Mouse (Mus musculus) cerebellum, adult 9-10 months (tissue): ENCODE results near the gene Gpr153.

Experiments used
- DNase-seq: peaks from one replicate; pipeline ENCODE4 v3.0.0; 2022

The Gpr153 gene

GRCm38 (mm10) chr4:152321464-152321863, 47.4 kb downstream of the Gpr153 start:
- no peak for DNase-seq

DNA sequence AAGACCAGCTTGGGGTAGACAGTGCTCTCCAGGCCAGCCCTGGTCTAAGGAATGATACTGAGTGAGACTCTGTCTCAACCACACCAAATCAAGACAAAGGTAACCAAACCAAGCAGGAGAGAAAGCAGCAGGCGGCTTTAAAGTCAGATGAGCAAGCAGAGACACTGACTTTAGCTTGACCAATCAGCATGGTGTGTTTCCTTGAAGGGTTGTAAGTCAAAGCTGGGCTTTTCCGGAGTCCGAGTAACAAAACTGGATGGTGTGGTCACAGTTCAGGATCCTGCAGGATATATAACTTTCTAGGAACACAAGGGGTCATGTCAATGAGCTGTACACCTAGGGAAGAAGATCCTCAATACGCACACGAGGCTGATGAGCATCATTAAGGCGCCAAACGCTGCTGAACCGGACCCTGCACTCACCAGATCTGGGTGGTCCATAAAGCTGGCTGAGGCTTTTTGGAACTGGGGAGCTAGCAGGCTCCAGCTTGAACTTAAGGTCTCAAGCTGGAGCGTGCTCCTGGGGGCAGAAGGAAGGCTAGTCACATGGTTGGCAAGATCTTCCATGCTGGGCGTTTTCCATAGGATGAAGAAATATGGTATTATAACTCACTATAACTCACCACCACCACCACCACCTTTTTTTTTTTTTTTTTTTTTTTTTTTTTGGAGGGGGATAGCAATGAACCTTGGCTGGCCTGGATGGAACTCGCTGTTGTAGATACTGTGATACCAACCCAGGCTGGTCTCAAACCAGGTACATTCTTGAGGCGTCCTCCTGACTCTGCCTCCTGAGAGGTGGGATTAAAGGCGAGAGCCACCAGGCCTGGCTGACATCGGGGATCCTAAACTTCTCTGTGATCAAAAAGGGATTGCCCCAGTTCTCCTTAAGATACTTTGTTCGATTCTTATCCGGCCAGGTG, 50.9 kb downstream of the Gpr153 start:
- no peak for DNase-seq

GRCm38 (mm10) chr4:152325574-152326411, 51.8 kb downstream of the Gpr153 start, which contains the start of gene Rpl22:
Gene Rpl22 (plus strand): TSS chr4:152325742.
- peak; percentile 96 for DNase-seq

DNA sequence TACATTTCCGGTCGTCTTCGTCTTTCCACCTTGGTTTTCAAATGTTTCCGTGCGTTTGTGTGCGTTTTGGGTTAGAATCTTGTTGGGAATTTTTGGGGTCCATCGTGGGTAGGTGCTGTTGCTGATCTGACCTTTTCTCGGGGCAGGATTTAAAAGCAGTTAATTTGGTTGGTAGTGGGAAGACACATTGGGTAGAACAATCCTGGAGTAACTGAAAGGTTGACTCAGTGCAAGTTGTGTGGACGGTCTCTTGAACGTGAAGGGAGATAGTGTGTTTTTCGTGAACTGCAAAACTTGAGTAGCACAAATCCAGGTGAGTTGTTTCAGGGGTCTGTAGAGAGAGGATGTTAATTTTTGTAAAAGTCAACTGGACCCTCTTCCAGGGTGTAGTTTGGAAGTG, 52.5 kb downstream of the Gpr153 start:
- DNase-seq = no peak

DNA sequence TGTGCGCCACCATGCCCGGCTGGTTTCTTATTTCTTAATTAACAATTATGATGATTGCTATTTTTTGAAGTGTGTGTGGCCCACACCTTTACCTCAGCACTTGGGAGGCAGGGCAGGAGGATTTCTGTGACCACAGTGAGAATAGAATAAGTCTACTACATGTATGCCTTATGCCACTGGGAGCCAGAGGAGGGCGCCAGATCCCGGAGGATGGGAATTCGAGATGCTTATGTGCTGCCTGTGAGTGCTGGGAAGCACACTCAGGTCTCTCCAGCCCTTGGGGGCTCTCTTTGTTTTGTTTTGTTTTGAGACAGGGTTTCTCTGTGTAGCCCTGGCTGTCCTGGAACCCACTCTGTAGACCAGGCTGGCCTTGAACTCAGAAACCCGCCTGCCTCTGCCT, 54.7 kb downstream of the Gpr153 start:
- DNase-seq = no peak

DNA sequence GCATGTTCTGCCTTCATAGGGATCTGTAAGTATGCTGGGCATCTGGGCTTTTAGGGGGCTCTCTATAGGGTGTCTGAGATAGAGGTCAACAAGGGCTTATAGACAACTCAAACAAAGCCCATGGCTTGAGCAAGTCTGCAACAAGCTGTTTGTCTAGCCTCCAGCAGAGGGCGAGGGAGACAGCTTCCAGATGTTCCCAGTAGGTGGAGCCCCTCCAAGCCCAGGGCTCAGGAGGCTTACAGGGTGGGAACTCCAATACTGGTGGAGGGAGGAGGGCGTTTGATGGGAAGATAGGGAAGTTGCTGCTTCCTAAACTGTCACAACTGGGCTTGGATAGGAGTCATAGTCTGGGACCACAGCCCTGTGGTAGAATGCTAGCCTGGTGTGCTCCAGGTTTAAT, 58.9 kb downstream of the Gpr153 start:
- DNase-seq = no peak

- DNase-seq = no peak
Observed at GRCm38 (mm10) chr4:152333587-152333986, 59.6 kb downstream of the Gpr153 start.
